Mouse (Mus musculus) liver, adult (tissue): ENCODE measurements around the gene Aar2.
A peak's percentile ranks its signal among the peaks of the same experiment; 100 is the strongest.

Source experiments
- GATA4 ChIP-seq: IDR thresholded peaks from 2 replicates; pipeline ENCODE4 v1.6.1; 2014; ENCODE audit warnings: mild to moderate bottlenecking, low read length; ENCODE audit not compliant: insufficient replicate concordance

The Aar2 gene

DNA sequence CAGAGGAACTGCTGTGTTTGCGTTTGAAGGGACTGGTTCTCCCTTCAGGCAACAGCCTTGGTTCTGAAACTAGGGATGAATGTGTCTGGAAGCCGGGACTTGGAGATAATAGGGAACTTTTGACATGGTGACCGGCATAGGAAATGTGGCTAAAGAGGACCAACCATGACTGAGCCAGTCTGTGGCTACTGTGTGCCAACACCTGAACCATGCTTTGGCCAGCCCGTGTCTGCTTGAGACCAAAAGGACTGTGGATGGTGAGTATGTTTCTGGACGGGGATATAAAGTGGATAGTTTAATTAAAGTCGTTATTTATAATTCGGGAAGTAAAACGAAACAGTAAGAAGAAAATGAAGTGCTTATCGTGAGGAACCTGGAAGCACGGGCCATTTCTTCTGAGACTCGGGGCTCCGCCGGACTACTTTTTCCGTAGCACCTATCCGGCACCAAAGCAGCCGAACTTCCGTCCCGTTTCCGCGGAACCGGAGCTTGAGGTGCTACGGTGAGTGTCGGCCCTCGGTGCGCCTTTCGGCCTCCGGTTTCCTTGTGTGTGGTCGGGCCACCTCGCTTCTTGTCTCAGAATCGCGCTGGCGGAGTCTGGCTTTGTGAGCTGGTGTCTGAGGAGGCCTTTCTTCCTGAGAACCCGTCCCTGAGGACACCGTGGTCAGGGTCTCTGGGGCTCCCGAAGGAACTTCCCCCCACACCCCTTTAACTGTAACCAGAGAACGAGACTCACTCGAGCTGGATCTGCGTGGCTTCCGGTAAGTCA is at the start of gene Aar2:
Aar2 (plus strand) TSS at position 462 of the 769 bp plus-strand sequence.
- TF ChIP-seq GATA4: peak; percentile 45; the same call in 1 of the 2 replicates

DNA sequence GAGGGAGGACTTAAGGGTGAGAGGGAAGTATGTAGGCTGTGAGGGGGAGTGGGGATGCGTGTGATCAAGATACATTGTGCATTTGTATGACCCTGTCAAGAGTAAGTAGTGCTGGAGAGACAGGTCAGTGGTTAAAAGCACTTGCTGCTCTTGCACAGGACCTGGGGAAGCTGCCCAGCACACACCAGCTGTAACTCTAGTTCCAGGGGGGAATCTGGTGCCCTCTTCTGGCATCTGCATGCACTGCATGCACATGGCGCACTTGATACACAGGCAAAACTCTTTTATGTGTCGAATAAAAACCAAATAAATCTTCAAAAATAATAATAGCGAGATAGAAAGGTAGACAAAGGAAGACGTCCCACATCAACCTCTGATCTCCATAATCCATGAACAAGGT is 49.5 kb upstream of the Aar2 start:
- TF ChIP-seq GATA4: no peak

DNA sequence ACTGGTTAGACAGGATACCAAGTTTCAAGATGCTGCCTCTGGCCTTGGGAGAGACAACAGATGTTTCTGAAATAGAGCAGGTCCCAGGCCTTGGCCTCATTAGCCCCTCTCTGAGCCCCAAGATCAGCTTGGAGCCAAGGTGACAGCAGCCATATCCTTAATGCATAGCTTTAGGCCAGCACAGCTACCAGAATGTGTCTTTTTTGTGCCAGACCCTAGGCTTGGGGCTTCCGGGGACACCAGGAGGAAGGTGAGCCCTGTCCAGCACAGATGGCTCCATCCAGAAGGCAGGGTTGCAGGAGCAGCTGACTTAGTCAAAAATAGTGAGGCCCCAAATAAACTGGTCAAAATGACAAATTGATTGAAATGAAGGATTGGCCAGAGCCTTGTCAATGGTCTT is 46.4 kb upstream of the Aar2 start:
- no peak for TF ChIP-seq GATA4

DNA sequence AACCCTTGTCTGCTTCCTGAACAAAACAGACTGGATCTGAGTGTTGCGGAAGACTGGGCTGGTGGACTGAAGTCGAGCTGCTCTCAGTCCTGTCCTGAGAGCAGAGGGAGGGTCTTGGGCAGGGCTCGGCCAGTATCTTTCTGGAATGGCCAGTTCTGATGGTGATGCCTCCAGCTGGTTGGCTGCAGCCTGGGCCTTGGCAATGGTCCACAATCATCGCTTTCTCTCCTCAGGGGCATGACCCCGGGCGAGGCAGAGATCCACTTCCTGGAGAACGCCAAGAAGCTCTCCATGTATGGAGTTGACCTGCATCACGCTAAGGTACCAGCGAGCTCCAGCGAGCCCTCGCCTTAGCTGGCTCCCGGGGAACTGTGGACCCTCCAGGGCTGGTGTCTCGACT is 41.9 kb upstream of the Aar2 start:
- no peak for TF ChIP-seq GATA4

DNA sequence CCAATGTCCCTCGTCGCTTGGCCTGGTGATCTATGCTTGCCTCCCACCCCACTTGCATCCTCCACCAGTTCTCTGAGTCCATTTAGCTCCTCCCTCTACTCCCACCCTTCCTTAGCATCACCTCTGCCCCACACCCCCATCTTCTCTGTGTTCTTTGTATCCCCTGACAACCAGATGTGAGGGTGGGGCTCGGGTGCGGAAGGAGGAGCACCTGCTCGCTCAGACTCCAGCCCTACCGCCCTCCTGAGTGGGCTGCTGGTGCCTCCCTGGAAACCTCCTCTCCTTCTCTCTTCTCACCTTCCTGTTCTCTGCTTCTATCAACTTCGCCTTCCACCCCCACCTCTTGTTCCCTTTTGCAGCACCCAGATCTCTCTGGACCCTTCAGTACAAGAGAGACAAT is 35.4 kb upstream of the Aar2 start:
- TF ChIP-seq GATA4: no peak

DNA sequence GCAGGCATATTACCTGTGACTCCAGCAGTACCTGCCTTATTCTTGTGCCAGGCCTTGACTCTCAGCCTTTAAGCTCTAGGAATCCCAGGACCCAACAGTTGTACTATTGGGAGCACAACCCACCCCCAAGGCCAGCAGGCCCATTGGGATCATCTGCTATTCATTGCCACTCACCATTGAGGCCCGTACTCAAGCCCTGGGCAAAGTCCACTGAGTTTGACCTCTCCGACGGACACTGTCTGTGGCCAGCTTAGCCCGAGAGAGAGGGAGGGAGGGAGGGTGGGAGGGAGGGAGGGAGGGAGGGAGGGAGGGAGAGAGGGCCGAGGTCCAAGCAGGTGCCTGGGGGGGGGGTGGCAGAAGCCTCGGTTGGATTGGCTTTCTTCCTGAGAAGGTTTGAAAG is 34.8 kb upstream of the Aar2 start:
- TF ChIP-seq GATA4: no peak

DNA sequence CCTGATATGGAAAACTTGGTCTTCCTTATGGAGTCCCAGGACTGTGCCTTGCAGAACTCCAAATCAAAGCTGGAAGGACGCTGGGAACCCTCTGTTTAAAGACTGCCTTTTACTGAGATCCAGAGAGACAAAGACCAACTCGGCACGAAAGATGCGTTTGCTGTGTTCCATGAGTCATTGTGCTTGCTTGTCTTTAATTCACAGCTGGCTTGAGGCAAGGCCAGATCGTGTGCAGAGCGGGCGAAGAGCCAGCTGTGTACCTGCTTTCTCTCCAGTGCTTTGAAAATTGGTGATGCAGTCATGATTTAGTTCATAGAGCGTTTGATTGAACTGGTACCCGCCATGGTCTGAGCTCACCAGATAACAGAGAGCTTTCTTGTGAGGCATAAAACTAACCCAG is 32.3 kb upstream of the Aar2 start:
- no peak for TF ChIP-seq GATA4

DNA sequence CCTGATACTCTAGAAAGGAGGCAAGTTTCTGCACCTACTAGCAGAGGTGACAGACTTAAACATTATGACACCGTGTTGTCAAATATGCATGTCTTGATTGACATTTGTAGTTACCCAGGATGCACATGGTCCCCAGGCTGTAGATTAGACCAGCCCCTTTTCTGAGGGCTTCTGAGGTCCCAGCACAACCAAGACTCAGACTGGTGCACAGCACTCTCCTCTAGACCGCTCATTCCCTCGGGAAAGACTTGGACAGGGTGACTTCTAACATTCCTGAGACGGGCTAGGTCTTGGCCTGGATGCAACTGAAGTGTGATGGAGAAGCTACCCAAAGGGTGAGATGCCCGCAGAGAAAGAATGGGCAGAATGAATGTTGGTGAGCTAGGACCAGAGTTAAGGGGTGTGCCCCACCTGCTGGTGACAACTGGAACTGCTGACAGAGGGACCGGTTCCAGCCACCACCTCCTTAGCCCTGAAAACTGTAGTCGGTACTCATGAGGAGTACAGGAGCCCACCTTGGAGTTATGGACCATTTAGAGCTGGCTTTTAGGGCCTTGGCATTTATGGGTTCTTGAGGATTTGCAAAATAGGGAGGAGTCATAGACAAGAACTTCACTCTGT is 31.7 kb upstream of the Aar2 start:
- no peak for TF ChIP-seq GATA4

DNA sequence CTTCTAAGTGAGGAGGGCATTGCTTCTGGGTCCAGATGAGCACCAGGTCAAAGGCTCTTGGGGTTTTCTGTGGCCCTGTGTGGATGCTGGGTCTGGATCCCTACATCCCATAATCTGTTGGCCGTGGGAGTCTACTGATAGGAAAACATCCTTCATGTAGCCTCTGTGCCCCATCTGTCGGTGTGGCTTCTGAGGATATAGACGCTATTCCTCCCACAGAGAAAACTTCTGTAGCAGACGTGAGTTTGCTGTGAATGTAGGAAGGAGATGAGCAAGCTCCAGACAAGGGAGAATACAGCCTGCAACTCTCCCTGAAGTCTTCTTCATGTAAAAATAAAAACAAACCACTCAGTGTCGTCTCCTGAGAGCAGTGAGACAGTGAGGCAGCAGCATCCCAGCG is 29.1 kb upstream of the Aar2 start:
- TF ChIP-seq GATA4: no peak

DNA sequence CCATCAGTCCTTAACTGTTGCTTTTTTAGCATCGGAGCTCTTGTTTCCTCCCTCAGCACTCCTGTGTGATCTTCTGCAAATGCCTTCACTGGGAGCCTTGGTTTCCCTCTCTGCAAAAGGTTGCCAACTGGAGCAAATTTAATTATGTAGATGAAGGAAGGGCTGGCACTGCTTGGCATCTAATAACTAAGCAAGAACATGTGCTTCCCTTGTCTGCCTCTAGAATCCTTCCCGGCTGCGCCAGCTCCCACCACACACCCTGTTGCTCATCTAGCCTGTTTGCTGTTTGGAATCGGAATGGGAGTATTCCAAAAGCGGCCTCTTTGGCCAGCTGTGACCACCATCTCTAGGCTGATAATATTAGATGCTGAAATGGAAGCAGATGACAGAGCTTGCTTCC is 27.8 kb upstream of the Aar2 start:
- no peak for TF ChIP-seq GATA4

DNA sequence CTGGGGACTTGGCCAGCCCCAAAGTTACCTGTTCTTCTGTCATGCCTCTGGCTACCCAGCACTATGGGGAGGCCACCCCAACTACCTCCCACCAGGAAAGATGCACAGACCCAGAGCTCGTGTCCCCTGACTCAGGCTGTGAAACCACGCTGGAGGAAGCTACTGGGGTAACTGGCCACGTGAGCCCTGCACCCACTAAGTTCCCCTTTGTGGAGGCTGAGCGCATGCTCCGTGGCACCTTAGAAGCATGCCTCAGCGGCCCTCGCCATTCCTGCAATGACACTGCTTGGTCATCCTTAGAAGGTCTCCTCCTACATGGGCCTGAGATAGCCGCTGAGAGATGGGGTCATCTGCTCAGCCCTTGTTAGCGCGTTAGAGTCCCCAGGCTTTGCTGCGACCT is 24.4 kb upstream of the Aar2 start:
- TF ChIP-seq GATA4: no peak

DNA sequence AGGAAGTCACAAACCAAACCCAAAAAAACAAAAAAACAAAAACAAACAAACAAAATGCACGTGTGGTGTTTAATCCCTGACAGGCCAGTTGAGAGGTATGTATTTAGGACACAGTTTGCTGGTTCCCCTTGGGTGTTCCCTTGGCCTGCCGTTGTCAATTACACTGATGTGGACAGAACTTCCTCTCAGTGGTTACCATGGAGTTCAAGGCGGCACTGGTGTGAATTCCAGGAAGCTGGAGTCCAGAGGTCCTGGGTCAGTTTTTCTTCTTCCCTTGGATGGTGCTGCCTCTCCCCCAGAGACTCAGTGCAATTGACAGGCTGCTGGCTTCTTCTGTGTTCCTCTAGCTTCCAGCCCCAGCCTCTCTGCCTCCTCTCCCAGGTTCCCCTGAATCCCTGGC is 23.3 kb upstream of the Aar2 start:
- TF ChIP-seq GATA4: no peak

DNA sequence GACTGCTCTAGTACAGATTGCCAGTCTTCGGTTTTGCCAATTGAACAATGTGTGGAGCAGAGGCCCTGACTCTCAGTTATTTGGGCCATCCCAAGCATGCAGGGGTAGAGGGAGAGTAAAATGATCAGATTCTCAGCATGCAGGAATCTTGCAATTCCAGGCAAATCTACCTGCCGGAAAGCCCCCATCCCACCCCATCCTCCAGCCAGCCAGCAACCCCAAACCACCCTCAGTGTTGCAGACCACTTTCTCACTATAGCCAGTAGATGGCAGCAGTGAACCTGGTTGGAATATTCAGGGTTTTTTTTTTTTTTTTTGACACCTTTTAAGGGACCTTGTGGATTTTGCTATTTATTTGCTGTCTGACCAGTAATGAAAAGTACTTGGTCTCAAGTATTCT is 17.7 kb upstream of the Aar2 start:
- no peak for TF ChIP-seq GATA4

DNA sequence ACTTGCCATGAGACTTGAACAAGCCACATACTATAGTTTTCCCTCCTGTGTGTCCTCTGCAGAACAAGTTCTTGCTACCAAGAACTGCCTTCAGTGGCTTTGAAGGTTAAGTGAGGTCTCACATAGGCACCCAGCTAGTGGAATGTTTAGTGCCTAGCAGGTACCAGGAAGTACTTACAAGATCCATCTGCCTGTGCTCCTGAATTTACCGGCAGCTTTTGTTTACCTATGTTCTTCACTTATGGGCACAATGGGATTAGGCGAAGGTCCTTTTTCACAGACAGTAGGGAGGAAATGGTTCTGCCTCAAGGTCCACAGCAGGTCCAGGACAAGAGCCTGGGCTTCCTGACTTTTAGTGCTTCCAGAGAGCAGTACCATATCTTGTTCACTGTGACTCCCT is 14.2 kb upstream of the Aar2 start:
- TF ChIP-seq GATA4: no peak

DNA sequence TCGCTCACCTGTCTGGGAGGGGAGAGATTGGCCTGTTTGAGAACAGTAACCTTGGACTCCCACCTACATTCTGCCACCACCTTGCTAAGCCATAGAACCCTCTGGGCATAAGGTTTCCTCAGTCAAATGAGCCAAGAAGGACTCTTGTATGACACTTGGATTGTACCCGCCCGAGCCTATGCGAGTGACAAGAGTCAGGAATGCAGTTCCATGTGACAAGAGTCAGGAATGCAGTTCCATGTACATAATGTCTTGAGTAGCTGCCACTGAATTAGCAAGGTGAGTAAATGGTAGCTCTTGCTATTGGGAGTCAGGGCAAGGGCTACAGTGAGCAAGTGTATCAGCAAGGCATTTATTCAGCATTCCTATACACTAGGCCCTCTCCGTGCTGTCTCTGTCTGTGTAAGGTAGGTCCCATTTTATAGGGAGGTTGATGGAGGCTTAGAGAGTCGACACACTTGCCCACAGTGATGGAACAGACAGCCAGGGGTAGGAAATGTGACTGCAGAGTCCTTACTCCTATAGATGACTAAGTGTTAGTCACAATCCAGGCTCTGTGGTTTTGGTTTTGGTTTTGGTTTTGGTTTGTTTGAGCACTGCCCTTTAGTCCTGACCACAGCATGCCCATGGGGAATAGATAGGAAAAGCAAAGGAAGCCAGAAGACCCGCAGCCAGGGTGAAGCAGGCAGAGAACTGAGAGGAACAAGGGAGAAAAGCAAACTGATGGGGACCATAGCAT is 8.4 kb upstream of the Aar2 start:
- TF ChIP-seq GATA4: no peak

DNA sequence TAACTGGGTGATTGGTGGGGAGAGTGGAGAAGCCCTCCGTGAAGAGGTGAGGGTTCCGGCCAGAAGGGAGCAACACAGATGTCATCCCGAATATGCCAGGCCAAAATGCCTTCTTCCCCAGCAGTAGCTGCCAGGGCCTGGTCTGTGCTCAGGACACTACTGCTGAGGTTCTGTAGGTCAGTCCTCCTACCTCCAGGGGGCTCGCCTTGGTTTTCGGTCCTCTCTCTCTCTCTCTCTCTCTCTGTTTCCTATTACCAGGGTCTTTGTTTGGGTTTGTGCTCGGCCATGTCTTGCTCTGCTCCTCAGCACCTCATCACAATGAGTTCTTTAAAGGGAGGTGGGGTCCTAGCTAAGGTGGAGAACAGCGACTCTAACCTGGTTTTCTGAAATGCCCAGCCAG is 6.4 kb upstream of the Aar2 start:
- no peak for TF ChIP-seq GATA4
